Mouse (Mus musculus): ENCODE data around the gene Cryzl2.

Gene Cryzl2

DNA sequence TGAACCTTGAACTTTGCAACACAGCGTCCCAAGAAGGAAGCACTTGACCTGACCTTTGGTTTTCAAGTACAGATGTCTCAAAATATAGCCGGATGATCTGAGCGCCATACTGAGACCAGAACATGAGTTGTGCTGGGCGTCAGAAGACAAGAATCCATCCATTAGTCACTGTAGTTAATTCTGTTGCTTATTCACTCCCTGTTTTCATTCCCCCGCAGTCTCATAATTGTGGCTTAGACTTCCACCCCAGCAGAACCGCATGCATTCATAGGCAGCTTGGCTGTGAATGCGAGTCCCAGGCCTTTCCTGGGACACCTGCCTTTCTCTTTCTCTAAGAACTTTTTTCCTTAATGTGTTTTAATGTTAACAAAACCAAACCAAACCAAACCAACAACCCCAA is 14.3 kb downstream of the Cryzl2 start:
- DNase-seq (ENCODE audit: low read depth, low spot score) = no peak

DNA sequence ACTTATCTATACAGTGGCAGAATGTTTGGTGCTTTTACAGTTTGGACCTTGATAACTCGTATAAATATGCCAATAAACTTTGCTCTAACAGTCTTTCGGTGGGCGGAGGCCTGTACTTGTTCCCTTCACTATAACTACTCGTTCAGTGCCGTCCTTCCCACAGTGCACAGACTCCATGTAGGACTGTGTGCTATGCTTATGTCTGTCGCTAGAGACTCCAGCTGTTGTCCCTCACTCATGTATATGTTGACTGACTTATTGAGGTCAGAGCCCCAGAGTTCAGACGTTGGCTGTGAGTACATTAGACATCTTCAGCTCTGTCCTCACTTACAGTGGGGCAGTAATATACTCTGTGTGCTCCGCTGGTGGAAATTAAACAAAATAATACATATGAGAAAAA is 16.5 kb downstream of the Cryzl2 start:
- no peak for DNase-seq (ENCODE audit: low read depth, low spot score)

DNA sequence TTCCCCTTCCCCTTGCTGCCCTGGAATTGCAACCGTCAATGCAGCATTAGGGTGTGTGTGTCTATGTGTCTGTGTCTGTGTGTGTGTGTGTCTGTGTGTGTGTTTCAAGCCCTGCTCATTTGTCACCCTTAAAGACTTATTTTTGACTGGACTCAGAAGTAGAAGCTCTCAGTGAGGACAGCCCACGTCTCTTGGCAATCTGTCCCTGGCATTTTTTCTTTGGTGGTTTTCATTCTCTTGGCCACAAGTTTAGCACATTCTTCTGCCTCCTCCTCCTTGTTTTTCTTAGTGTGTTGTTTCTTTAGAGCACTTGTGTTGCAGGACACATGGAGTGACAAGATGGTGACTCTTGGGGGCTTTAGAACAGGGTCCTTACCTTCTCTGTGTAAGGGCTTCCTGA is 17.9 kb downstream of the Cryzl2 start:
- DNase-seq (ENCODE audit: low read depth, low spot score) = no peak

DNA sequence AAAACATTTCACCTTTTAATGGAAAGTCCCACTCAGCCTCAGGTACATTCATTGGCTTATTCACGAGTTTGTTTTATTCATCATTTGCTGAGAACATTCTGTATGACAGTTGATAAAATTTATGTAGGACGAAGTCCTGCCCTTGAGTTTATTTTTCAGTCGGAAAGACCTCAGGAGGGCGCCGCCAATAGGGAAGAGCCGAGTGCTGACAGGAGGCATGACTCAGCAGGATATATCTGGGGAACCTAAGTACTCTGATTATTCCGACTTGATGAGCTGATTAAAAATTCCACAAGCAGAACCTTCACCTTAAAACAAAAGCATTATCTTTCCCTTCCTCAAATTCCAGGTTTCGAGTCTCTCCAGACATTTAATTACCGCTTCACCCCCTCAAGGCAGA is 21.7 kb downstream of the Cryzl2 start:
- no peak for DNase-seq (ENCODE audit: low read depth, low spot score)

DNA sequence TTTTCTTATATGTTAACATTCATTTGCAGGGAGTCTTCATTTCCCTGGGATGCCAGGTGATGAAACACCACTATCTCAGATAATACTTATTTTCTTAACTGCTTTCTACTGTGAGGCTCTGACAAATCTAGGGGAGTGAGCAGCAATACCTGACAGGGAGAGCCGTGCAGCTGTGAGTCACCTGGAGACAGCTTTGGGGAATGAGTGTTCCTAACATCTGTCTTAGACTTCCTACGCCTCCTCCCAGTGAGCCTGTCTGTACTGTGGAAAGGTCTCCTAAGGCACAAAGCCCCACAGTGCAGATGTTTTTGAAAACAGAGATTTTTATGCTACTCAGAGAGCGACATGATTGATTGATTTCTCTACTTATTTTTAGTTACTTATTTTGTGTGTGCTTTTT is 22.5 kb downstream of the Cryzl2 start:
- no peak for DNase-seq (ENCODE audit: low read depth, low spot score)

DNA sequence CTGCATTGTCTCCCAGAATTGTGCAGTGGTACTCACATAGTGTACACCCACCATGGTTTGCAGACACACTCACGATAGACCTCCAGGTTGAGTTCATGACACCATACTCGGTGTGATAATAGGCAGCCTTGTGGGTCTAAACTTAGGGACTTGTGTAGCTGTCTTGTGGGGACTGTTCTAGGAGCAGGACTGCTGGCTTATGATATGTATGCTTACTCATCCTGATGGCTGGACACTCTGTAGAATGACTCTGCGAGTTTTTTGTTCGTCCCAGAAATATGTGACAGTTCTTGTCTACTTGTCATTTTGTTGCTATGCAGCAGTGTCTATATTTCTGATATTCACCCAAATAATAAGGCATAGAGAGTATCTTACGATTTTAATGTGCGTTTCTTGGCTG is 23.3 kb downstream of the Cryzl2 start:
- DNase-seq (ENCODE audit: low read depth, low spot score) = no peak

DNA sequence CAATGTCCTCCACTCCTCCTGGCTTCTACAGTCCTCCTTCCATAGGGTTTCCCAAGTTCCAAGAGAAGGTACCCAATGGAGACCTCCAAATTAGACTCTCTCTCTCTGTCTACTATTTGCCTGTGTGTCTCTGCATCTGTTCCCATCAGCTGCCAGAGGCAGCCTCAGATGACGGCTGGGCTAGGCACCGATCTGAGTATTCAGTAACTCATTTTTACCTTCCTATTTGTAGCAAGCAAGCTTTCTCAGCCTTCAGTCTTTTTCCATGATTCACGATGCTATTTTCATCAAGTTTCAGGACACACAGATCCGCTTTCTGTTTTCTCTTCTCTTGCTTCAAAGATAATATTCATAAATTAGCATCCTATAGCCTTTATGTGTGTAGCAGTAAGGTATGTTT is 25.8 kb downstream of the Cryzl2 start:
- DNase-seq (ENCODE audit: low read depth, low spot score) = no peak

DNA sequence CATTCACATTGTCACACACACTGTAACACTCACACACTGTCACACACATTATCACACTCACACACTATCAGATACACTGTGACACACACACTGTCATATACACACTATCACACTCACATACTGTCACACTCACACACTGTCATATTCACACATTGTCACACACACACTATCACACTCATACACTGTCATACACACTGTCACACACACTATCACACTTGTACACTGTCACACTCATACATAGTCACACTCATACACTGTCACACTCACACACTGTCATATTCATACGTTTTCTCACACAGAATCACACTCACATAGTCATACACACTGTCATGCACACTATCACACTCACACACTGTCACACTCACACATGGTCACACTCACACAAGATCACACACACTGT is 42.3 kb downstream of the Cryzl2 start:
- no peak for DNase-seq (ENCODE audit: low read depth, low spot score)

DNA sequence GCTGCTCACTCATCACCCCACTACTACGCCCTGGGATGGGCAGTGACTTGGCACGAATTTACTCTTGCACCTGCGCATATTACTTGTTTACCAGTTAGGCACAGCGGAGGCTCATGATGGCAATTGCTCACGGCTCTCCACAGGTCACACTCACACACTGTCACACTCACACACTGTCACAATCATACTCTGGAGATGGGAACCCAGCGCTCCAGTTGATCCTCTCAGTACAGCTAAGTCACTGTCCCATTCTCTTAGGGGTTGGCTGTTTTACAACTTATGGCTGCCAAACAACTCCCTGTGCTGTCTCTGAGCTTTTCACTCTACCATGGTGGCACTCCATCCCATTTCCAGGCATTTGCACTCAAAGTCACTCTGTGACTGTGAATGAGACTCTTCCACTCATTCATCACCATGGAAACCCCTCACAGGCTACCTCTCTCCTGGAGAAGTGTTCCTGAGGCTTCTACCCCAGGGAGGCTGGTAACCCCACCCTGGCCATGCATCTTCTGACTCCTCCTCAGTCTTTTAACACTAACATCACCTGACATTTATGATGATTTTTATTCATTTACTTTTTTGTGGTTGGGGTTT is 43.1 kb downstream of the Cryzl2 start:
- DNase-seq (ENCODE audit: low read depth, low spot score) = no peak

DNA sequence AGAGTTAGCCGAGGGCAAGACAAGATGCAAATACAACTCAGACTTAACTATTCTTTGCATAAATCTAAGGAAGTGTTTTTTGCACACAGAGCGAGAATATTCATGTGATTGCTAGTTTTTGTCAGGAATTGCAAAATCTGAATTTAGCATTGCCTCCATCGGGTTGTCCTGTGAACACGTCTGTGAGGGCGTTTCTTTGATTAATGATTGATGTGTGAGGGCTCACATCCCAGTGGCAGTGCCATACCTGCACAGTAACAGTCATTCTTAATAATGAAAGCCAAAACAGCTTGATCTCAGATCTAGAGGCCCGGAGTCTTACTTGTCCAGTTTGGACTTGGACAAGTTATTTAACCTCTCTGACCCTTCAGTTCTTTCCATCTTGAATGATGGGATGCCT is 44.7 kb downstream of the Cryzl2 start:
- no peak for DNase-seq (ENCODE audit: low read depth, low spot score)

DNA sequence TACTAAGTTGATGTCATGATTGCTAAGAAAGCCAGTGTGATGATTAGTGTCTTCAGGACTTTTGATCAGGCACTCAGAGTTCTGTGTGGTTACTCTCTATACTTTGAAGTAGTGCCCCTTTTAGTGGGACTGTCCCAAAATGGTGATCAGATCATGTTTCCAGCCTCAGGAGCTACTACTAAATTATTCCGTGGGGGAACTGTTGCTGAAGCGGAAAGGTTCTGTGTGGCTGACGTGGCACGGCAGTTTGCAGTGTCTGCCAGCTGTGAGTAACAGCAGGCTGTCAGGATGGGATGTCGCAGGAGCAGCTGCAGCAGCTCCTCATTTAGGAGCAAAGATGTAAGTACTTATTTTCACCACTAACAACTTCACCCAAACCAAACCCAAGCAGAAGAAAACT is 48.1 kb downstream of the Cryzl2 start, which contains the start of gene Sec16b:
Sec16b (plus strand) TSS at position 207 of the 400 bp plus-strand sequence.
- DNase-seq (ENCODE audit: low read depth, low spot score) = no peak

DNA sequence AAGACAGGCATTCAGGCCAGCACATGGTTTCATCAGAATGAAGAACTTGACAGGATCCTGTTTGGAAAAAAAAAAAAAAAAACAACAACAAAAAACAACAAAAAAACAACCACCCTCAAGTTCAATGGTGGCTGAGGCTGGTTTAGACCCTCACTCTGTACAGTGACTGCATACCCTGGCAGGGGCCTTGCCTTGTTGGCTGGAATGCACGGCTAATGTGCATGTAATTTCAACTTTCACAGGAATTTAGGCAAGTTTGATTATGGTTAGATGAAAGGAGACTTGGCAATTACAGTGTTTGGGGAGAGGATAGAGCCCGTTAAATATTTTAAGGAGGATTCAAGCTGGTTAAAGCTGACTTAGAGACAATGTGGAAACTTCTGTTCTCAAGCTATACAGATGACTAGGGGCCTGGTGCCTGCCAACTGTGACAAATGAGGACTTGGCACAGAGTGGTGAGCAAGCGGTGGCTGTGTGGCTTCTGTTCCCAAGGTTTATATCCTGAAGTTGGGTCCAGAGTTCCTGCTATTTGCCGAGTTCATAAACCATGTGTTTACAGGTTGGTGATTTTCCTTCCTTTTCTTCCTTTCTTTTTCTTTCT is 48.7 kb downstream of the Cryzl2 start:
- DNase-seq (ENCODE audit: low read depth, low spot score) = no peak

DNA sequence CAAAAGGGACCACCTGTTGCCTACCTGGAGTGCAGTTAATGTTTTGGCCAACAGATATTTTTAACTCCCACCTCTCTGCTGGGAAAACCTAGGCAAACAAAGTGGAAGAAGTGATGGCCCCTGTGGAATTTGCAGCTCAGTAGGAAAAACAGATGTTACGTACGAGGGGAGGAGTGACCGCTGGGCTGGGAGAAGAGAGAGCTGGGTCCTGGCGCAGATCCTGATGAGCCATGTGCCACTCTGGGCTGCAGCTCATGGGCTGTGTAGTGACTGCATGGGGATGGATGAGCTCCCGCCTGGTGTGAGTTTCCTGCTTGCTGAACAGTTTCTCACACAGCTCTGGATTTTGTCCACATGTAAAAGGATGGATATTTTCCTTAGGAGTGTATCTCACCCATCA is 49.4 kb downstream of the Cryzl2 start:
- DNase-seq (ENCODE audit: low read depth, low spot score) = no peak

DNA sequence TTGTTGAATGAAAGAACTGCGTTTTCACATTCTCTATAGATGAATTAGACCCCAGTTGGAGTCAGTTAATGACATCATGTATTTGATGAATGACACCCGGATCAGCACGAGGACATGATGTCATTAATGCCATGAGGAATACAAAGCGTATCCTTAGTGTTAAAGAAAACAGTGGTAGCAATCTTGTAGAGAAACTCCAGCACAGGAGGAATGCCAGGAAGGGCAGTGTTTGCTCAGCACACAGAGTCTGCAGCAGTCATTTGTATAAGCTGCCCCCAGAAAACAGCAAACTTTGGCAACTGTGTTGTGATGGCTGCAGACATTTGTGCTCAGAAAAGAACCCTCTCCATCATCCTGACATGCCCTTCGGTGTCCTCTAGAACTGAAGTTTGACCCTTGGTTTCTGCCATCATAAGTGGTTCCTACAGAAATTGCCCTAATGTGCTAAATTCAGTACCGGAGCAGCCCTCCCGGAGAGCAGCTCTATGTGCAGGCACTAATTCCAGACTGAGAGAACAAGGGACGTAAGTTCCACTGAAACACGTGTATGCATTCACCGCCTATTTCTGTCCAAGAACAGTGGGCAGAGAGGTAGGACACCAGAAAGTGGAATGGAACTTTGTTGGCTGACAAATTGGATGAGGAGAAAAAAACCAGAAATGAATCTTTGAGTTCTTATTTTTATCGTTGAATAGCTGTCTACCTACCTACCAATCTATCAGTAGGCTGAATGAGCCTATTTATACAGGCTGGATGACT is 54.5 kb downstream of the Cryzl2 start:
- no peak for DNase-seq (ENCODE audit: low read depth, low spot score)

DNA sequence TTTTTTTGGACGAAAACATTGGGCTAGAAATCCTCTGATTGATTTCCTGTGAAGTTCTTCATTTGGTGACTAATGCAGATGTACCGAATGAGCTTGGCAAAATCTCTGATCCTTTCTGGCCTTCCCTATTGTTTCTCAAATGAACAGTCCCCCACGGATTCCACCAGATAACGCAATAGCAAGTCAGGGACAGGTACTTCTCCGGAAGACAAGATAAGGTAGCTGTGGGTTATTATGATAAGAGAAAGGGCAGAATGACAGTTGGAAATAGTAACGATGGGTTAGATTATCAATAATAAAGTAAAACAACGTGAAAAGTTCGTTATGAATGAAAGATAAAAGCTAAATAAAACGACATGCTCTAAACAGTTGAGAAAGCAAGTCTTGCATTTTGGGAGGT is 55.2 kb downstream of the Cryzl2 start:
- DNase-seq (ENCODE audit: low read depth, low spot score) = no peak

DNA sequence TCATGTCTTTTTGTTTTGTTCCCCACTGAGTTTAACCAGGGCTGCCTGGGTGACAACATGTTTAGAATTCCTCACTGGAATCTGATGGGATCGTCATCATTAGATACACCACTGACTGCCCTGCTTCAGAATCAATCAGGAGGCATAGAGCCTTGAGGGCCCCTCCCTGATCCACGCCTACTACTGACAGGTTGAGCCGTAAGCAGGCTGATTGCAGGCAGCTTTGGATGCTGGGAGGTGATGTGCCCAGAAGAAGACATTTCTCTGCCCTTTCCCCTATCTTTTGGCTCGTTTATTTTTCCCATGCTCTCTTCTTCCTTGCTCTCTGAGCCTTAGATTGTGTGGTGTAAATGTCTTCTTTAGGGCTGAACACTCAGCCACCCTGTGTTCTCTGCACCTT is 55.9 kb downstream of the Cryzl2 start:
- DNase-seq (ENCODE audit: low read depth, low spot score) = no peak

DNA sequence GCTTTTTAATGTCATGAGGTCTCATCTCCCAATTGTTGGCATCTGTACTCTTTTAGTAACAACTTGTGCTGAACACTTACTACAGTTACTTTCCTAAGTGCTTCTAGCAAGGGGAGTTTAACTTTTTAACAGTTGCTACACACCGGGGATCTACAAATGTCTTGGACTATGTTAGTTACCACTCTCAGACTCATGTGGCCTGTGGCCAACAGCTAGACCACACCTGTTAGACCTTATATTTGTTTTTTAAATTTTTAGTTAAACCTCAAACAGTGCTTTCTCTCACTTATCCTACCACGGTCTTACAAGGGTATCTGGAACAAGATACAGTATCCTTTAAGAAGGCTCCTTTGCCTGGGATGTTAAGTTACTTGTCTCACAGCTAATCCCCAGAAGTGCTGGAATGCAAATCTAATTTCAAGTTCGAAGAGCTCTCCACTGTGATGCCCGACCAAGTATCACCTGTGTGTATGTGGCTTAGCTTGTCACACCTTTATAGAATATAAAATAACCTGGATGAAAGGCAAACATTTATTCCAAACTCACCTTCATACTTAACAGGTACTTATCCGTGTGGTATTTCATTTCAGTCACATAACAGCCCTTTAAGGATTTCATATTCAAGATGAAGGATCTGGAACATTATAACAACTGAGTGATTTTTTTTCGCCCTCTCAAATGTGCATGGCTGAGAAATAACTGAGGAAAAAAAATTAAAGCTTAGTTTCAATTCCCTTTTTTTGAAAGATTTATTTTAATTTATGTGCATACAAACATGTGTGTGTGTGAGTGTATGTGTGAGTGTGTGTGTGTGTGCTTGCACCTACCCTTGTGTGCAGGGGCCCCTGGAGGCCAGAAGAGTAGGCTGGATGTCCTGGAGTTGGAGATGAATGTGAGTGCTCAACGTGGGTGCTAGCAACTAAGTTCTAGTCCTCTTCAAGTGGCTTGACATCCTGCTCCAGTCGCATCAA is 58.7 kb downstream of the Cryzl2 start:
- no peak for DNase-seq (ENCODE audit: low read depth, low spot score)

DNA sequence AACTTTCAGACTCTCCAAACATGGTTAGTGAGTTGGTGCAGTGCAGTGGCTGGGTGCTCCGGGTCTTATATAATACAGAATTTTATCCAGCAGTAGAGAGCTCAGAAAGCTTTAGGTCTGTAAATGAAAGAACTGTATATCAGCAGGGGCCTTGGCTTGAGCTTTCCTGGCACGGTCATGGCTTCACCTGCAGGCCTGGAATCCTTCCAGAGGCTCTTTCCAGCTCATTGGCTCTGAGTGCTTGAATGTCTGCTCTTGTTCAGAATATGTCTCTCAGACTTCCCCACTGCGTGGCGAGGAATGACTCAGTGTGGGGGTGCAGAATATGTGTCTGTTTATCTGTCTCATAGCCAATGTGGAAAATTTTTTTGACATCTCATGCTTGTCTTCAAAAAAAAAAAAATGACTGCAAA is 59.7 kb downstream of the Cryzl2 start:
- no peak for DNase-seq (ENCODE audit: low read depth, low spot score)

DNA sequence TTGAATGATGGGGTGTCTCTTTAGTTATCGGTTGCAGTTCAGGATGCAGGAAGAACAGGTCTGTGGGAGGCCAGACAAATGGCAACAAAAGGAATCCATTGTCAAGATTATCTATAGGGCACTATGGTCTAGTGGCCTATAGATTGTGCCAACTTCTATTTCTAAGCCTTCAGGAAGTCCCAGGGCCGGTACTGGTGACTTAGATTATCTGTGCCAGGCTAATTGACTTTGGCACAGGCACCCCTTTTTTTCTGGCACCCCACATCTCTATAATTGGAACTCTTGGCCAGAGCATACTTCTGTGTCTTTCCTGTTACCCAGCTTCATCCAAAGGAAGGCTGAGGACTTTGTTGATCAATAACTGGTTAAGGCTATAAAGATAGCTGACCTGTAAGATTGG is 61.0 kb downstream of the Cryzl2 start:
- DNase-seq (ENCODE audit: low read depth, low spot score) = no peak

DNA sequence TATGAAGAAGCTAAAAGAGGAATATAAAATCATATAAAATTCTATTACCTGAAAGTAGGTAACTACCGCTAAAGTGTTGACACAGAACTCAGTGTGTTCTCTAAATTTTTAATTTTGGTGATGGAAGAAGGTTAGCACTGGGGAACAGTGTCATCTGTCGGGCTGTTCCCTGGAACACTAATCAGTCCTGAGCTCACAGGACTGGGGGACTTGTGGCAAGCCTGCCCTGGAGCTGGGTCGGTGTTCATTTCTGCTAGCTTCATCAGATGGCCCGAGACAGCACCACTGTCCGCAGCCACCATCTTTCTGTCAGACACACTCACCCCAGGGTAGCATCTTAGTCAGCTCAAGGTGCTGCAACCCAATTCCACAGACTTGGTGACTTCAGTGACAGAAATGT is 63.9 kb downstream of the Cryzl2 start:
- no peak for DNase-seq (ENCODE audit: low read depth, low spot score)

DNA sequence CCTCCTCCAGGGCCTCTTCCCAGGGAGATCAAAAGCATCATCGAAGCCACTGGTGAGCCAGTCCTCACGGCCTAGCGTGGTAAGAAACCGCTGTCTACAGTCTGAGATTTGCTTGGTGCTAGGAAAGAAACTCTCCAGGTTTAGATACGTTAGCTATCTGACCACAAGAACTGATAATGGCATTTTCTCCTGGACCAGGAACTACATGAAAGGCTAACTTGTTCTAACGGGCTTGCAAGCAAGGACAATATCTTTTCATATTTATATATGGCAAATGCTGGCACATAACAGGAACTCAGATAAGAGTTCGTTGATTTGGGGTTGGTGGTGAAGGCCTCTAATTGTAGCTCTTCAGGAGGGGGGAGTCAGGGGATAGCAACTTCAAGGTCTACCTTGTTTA is 66.4 kb downstream of the Cryzl2 start:
- DNase-seq (ENCODE audit: low read depth, low spot score) = no peak
